Mouse (Mus musculus): Measurements from ENCODE around the gene Mtr. TPM values are rescaled to one million over a fixed set of nuclear protein-coding genes. Genes with fewer than 3 reads are reported as not detected.
A peak's percentile ranks its signal among the peaks of the same experiment; 100 is the strongest.

Mtr gene
- 100 to 1,000 TPM in 14 of 26 experiments, 10 to 100 TPM in 12; 14.6 to 194 (median 120) TPM for total RNA-seq (2018; cell fraction: chromatin; rRNA removed)
- 10 to 100 TPM; 14.1 to 32.7 (median 22.9) TPM for total RNA-seq (2018; cell fraction: cytosol; rRNA removed)
- total RNA-seq (2018; cell fraction: nucleus; rRNA removed), result 100 to 1,000 TPM in 2 of 26 experiments, 10 to 100 TPM in 24; 10.9 to 105 (median 41.7) TPM
- polyA plus RNA-seq (2018), result 15.4 to 18.4 TPM (median 17.3 TPM) in 3 replicates

DNA sequence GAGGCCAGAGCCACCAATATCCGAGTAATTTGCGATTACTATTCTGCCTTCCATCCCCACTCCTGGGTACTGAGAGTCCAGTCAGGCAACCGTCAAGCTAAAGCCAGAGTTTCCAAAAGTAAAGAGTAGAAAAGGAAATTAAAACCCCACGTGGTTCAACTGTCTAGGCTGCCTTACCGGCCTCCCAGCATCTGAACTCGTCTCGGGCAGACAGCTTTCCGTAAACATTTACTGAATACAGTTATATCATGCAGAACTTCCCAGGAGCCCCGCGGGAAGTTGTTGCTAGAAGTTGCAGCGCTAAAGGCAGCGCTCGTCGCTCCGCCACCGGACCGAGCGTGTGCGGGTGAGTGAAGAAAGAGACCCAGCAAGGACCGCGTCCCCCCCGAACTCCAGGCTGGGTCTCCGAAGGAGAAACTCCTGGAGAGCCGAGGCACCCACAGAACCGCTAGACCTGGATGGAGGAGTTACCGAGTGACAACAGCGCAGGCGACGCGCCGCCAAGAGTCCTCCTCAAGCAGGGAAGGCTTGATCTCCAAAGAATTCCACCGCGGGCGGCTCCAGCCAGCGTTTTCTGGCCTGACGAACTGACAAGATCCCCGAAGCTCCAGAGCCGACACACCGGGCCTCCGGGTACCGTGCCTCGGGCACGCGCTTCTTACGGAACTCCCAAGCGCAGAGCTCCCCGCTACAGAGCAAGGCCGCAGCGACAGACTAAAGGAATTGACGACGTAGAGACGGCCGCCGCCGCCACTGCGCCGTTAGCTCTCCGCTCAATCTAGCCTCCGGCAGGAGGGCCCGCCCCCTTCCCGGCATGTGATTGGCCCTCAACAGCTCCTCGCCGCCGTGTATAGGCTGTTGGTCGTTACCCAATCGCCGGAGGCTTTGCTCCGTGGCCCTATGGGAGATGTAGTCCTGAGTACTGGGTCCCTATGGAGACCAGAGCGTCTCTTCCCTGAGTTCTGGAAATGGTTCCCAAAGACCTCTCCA lies at the start of gene Mtr:
Mtr (minus strand) TSS at position 723 of the 990 bp plus-strand sequence.
- Histone ChIP-seq H3K79me2 (ENCODE audit: inconsistent target) (peaks cover 42% of the 10 kb centered on the region), H3K36me3 (ENCODE audit: inconsistent target) (no peaks in the 10 kb centered on the region), H3K27ac (peak within 1 kb of the TSS; percentile 77), H3K4me3 (ENCODE audit: inconsistent target) (peak within 1 kb of the TSS; percentile 97)
- 1% methylated on average over 67 of the region's 69 CpGs for WGBS (ENCODE audit: missing documents)

DNA sequence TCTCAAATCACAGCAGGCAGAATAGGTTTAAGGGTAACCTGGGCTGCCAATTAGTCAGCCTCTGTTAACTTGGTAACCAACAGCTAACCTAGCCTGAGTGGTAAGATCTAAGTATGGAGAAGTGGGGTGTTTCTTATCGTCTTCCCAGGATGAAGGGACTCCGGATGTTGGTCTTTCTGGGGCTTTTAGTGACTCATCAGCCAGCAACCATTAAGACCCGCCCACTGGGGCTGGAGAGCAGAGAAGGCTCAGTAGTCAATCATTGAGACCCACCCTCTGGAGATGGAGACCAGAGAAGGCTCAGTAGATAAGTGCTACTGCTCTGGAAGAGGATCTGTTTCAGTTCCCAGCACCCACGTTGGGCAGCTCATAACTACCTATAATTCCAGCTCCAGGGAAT lies 49.4 kb upstream of the Mtr start:
- 78% methylated on average over 4 of the region's 4 CpGs for WGBS (ENCODE audit: missing documents)
- H3K27ac ChIP-seq, result no peak overlapping the region
- no peaks in the 10 kb centered on the region for H3K79me2 ChIP-seq (ENCODE audit: inconsistent target)
- H3K36me3 ChIP-seq (ENCODE audit: inconsistent target), result no peaks in the 10 kb centered on the region
- no peak overlapping the region for H3K4me3 ChIP-seq (ENCODE audit: inconsistent target)

DNA sequence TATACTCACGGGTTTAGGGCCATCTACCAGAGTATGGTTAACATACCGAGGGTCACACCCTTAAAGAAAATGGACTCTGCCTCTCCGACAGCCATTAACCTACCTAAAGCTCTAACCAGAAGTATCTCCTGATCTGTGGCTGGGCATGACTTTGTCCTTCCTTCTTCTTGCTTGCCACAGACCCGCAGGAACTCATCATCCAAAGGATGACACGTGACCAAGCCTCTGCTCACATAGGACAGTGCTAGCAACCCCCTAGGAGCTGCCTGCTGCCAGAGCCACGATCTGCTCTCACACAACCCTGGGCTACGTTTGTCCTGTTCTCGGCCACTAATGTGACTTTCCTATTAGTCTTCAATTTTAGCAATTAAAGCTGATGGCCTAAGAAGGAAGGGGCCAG lies 47.6 kb upstream of the Mtr start:
- 86% methylated on average over 8 of the region's 8 CpGs for WGBS (ENCODE audit: missing documents)
- no peaks in the 10 kb centered on the region for H3K36me3 ChIP-seq (ENCODE audit: inconsistent target)
- H3K27ac ChIP-seq, result no peak overlapping the region
- H3K79me2 ChIP-seq (ENCODE audit: inconsistent target), result no peaks in the 10 kb centered on the region
- no peak overlapping the region for H3K4me3 ChIP-seq (ENCODE audit: inconsistent target)

DNA sequence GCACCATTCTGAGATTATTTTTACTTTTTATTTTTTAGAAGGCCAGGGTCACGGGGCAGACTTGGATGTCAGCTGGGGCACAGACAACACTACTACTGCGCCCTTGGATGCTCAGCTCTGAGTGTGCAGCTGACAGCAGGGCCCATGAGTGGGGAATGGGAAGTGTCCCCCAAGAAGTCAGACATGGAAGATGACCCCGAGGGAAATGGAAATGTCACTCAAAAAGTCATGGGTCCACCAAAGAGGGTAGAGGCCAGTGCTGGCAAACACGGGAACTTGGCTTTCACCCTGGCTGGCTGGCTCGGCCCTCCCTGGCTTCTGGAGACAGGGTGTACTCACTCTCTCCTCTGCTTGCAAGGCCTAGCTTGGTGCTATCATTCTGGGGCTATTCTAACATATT lies 47.1 kb upstream of the Mtr start:
- Histone ChIP-seq H3K79me2 (ENCODE audit: inconsistent target) (no peaks in the 10 kb centered on the region), H3K27ac (no peak overlapping the region), H3K4me3 (ENCODE audit: inconsistent target) (no peak overlapping the region), H3K36me3 (ENCODE audit: inconsistent target) (no peaks in the 10 kb centered on the region)
- WGBS (ENCODE audit: missing documents), result 95% methylated on average over 5 of the region's 5 CpGs

DNA sequence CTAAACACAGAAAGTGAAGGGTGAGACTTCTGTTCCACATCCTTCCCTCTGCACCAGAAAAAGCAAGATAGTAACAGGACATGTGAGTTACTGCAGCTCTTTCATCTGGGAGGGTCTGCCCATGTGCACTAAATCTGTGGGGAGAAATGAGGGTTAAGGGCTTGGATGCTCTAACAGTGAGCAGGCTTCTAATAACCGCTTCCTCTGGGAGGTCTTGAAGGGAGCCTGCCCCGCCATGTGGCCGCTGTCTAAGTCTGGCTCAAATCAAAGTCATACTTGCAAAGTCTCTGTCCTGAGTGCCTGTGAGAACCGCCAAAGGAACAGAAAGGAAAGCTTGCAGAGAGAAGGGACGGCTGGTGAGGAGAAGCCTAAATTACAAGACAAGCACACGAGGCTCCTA lies 39.9 kb upstream of the Mtr start:
- 93% methylated on average over 6 of the region's 6 CpGs for WGBS (ENCODE audit: missing documents)
- H3K27ac ChIP-seq, result no peak overlapping the region
- no peaks in the 10 kb centered on the region for H3K79me2 ChIP-seq (ENCODE audit: inconsistent target)
- H3K4me3 ChIP-seq (ENCODE audit: inconsistent target), result no peak overlapping the region
- no peaks in the 10 kb centered on the region for H3K36me3 ChIP-seq (ENCODE audit: inconsistent target)

DNA sequence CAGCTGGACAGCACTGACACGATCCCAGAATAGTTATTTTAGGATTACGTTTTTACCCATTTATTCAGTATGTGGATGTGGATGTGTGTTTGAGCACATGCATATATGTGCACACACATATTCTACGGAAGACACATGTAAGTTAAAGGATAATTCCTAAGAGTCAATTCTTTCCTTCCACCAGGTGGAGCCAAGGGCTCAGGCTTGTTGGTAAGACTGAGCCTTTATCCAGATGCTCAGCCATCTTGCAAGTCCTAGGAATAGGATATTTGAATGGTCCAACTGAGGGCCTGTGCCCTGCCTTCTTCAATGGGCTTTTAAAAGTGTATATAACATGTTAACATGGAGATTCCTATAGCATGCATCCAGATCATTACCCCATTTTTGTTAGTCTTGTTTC lies 38.8 kb upstream of the Mtr start:
- 87% methylated on average over 3 of the region's 3 CpGs for WGBS (ENCODE audit: missing documents)
- no peaks in the 10 kb centered on the region for H3K79me2 ChIP-seq (ENCODE audit: inconsistent target)
- H3K27ac ChIP-seq, result no peak overlapping the region
- H3K36me3 ChIP-seq (ENCODE audit: inconsistent target), result no peaks in the 10 kb centered on the region
- no peak overlapping the region for H3K4me3 ChIP-seq (ENCODE audit: inconsistent target)

DNA sequence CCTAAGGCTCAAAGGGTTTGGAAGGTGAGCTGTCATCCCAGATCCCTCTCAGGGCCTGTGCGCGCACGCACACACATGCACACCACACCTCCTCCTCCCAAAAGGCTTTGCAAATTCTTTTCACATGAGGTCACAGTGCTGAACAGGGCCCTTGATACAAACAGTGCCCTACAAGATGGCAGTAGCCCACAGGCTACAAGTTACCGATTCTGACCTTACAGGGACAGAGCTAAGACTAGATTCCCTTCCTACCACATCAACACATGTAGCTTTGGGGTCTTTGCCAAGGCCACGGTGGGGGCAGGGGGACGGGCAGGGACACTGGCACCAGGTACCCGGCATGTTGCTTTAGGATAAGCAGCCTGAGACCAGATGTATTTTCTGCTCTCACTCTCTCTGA lies 35.9 kb upstream of the Mtr start:
- 98% methylated on average over 7 of the region's 7 CpGs for WGBS (ENCODE audit: missing documents)
- Histone ChIP-seq H3K4me3 (ENCODE audit: inconsistent target) (no peak overlapping the region), H3K27ac (no peak overlapping the region), H3K36me3 (ENCODE audit: inconsistent target) (no peaks in the 10 kb centered on the region), H3K79me2 (ENCODE audit: inconsistent target) (no peaks in the 10 kb centered on the region)

DNA sequence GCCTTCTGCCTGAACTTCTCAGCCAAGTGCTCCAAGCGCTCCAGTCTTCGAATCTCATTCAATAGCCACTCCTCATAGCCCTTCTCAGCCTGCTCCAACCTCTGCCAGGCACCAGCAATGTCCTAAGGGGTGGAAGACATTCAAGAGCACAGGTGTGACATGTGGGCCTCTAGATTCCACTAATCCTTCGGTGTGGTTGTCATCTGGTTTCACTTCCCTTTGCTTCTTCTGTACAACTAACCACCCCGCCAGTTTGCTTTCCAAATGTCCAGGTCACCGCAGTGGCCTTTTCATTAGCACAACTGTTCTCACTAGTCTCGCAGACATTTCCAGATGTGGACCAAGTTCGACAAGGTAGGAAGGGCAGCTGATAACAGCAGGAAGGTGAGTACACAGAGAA lies 32.8 kb upstream of the Mtr start:
- 71% methylated on average over 7 of the region's 7 CpGs for WGBS (ENCODE audit: missing documents)

DNA sequence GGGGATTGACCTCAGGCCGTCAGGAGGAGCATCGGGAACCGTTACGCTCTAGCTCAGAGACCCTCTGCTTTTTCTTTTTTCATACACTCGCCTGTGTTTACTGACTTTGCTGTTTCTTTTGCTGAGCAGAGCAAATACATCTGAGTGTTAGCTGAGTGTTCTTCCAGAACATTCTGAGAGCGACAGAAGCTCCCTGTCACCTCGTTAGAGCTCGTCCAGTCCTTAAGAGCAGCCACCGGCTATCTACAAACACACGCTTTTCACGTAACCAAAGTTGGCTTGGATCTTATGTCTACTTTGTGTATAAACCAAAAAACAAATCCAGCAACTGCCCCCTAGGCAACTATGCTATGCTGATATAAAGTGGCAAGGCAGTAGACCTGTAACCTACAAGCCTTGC lies 26.6 kb upstream of the Mtr start:
- WGBS (ENCODE audit: missing documents), result 94% methylated on average over 11 of the region's 11 CpGs
- H3K27ac ChIP-seq, result no peak overlapping the region
- no peaks in the 10 kb centered on the region for H3K79me2 ChIP-seq (ENCODE audit: inconsistent target)
- H3K36me3 ChIP-seq (ENCODE audit: inconsistent target), result no peaks in the 10 kb centered on the region
- H3K4me3 ChIP-seq (ENCODE audit: inconsistent target), result no peak overlapping the region

More for the DNA sequence above, 32.8 kb upstream of the Mtr start:
- no peak overlapping the region for H3K27ac ChIP-seq
- H3K36me3 ChIP-seq (ENCODE audit: inconsistent target), result no peaks in the 10 kb centered on the region
- H3K79me2 ChIP-seq (ENCODE audit: inconsistent target), result no peaks in the 10 kb centered on the region
- H3K4me3 ChIP-seq (ENCODE audit: inconsistent target), result no peak overlapping the region

DNA sequence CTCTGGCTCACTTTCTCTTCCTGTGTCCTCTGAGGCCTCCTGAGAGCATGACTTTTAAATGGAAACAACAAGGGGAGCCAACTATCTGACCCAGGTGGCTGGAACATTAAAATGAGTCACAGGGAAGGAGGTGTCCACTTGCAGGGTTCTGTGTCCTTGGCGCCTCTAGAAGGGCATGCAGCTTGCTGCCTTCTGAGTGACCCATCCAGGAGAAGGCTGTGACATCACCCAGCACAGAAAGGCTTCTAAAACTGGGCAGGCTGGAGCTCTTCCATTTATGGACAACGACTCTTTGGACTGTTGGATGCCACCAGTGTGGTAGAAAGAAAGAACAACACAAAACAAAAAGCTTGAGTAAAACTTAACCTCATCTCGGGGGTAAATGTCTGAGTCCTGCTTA lies 25.9 kb upstream of the Mtr start:
- WGBS (ENCODE audit: missing documents), result 89% methylated on average over 3 of the region's 3 CpGs
- H3K4me3 ChIP-seq (ENCODE audit: inconsistent target), result no peak overlapping the region
- no peak overlapping the region for H3K27ac ChIP-seq
- no peaks in the 10 kb centered on the region for H3K36me3 ChIP-seq (ENCODE audit: inconsistent target)
- no peaks in the 10 kb centered on the region for H3K79me2 ChIP-seq (ENCODE audit: inconsistent target)

DNA sequence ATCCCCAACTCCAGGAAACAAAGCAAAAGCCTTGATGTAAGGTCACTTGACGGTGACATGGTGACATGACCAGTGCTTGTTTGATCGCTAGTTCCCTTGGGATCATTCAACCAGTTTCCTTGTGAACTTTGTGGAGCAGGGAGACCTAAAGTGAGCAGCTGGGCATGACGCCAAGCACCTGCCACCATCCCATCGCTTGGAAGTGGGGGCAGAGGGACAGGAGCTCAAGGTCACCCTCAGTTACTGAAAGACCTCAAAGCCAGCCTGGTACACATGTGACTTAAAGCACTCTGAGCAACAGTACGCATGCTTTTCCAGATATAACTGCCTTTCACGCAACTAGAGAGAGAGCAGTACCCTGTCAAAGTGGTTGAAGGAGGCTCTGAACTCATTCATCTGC lies 16.8 kb upstream of the Mtr start:
- no peaks in the 10 kb centered on the region for H3K79me2 ChIP-seq (ENCODE audit: inconsistent target)
- 87% methylated on average over 6 of the region's 6 CpGs for WGBS (ENCODE audit: missing documents)
- H3K4me3 ChIP-seq (ENCODE audit: inconsistent target), result no peak overlapping the region
- no peak overlapping the region for H3K27ac ChIP-seq
- no peaks in the 10 kb centered on the region for H3K36me3 ChIP-seq (ENCODE audit: inconsistent target)

DNA sequence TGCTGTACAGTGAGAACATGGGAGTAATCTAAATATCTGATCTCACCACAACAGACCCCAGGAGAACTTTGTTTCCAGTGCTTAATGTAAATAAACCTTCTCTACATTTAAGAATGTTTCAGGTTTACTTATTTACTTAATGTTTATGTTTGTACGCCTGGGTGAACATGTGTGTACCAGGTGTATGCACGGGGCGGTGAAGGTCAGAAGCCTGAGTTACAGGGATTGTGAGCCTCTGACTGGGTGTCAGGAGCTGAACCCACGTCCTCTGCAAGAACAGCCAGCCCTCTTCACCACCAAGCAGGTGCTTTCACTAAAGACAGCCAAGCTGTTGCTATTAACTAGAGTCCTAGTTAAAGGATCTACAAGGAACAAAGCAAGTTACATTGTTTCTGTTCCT lies 16.3 kb upstream of the Mtr start:
- Histone ChIP-seq H3K36me3 (ENCODE audit: inconsistent target) (no peaks in the 10 kb centered on the region), H3K79me2 (ENCODE audit: inconsistent target) (no peaks in the 10 kb centered on the region), H3K27ac (no peak overlapping the region), H3K4me3 (ENCODE audit: inconsistent target) (no peak overlapping the region)
- 97% methylated on average over 4 of the region's 4 CpGs for WGBS (ENCODE audit: missing documents)

DNA sequence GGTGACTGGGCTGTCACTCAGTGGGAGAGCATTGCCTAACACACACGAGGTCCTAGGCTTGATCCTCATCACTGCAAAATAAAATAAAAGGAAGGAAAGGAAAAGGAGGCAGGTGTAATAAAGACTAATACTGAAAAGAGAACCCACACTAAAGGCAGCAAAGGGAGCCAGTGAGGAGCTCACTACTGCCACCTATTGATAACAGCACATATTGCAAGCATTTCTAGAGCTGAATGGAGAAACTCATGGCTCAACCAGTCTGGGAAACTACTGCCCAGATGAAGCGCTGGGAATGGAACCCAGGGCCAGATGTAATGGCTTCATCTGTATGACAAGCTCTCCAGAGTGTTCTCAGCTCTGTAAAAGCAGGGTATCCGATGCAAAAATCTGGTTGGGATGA lies 15.0 kb upstream of the Mtr start:
- H3K36me3 ChIP-seq (ENCODE audit: inconsistent target), result no peaks in the 10 kb centered on the region
- WGBS (ENCODE audit: missing documents), result 36% methylated on average over 3 of the region's 3 CpGs

DNA sequence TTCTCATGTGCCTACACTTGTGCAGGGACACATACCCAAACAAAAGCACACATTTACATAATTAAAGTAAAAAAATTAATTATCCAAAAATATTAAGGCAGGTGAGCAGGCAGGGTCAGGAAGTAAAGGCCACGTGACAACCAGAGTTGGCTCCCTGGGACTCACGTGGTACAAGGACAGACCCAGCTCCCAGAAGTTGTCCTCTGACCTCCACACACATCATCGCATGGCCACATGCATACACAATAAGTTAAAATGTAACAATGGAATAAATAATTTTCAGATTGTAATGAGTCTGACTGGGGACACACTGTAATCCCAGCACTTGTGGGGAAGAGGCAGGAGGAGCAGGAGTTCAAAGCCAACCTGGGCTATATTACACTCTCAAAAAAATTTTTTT lies 10.1 kb upstream of the Mtr start:
- H3K4me3 ChIP-seq (ENCODE audit: inconsistent target), result no peak overlapping the region
- no peaks in the 10 kb centered on the region for H3K36me3 ChIP-seq (ENCODE audit: inconsistent target)
- no peak overlapping the region for H3K27ac ChIP-seq
- no peaks in the 10 kb centered on the region for H3K79me2 ChIP-seq (ENCODE audit: inconsistent target)
- WGBS (ENCODE audit: missing documents), result 86% methylated on average over 2 of the region's 3 CpGs

More for the DNA sequence above, 15.0 kb upstream of the Mtr start:
- H3K4me3 ChIP-seq (ENCODE audit: inconsistent target), result no peak overlapping the region
- H3K27ac ChIP-seq, result no peak overlapping the region
- no peaks in the 10 kb centered on the region for H3K79me2 ChIP-seq (ENCODE audit: inconsistent target)

DNA sequence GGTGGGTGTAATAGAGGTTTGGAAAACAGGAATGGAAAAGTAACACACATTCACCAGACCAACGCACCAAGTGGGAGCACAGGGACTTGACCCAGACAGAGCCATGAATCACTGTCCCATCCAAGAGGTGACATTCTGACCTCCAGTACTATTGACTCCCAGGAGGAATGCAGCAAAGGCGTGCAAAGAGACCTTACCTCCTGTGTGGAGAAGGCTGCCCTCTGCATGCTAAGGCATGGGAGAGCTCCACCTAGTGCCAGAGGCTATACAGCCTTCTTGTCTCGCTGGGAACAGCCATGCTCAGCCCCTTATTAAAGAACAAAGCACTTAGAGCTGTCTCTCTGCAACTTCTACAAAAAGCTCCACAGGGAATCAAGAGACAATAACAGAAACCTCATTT lies 9.2 kb upstream of the Mtr start:
- Histone ChIP-seq H3K4me3 (ENCODE audit: inconsistent target) (no peak overlapping the region), H3K27ac (no peak overlapping the region), H3K79me2 (ENCODE audit: inconsistent target) (no peaks in the 10 kb centered on the region), H3K36me3 (ENCODE audit: inconsistent target) (no peaks in the 10 kb centered on the region)
- 82% methylated on average over 3 of the region's 3 CpGs for WGBS (ENCODE audit: missing documents)
